Mouse (Mus musculus) liver, adult 2 months (tissue): ENCODE measurements around the gene Egf.

Experiments used
- CTCF ChIP-seq: fragments of 200-500 bp; IDR thresholded peaks from 2 replicates; pipeline ENCODE4 v1.5.1; 2011; ENCODE audit warnings: low read depth, low read length, control low read depth
- POLR2A ChIP-seq: fragments of 200-500 bp; IDR thresholded peaks from 2 replicates; pipeline ENCODE4 v1.6.1; 2011; ENCODE audit warnings: low read length, control low read depth; ENCODE audit not compliant: insufficient read depth; ENCODE audit errors: extremely low read depth

- TF ChIP-seq CTCF (no peak), POLR2A (no peak)
Measured at GRCm38 (mm10) chr3:129681841-129682240, 73.3 kb downstream of the Egf start.
